Comparison of ENCODE assay signal across 24 mouse cellular contexts in the genomic region with DNA sequence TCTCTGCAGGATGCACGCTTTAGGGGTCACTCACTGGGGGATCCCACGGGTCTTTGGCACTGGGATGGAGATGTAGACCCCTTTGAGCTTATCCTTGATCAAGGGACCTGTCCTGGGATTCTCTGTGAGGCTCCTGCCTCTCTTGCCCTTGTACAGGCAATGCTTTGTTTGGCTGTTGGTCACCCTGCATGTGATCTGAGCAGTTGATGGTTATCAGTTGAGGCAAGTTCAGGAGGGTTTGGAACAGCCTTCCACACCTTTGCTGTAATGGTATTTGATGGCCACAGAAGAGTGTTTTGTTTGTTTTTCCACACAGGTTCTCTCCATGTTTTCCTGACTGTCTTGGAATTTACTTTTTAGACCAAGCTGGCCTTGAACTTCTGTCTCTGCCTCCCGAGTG. TPM values are rescaled to one million over a fixed set of nuclear protein-coding genes. Genes with fewer than 3 reads are reported as not detected.
DNase-seq lines count a peak whose midpoint lies in the region; ATAC-seq and TF ChIP-seq lines count a peak whose summit lies in the region.
"Had no signal": no experiment of that assay in that cellular context is flagged by ENCODE, and none has a peak within 500 bp of the region (broad histone marks: within the 10 kb centered on the region; RNA-seq: fewer than 3 reads in every experiment).

No protein-coding gene starts in this region.

- H3K4me2 ChIP-seq in heart, embryonic 13.5 days = no peak overlapping the region
- no peak overlapping the region for H3K4me2 ChIP-seq in heart, embryonic 12.5 days
- H3K4me2 ChIP-seq in liver, embryonic 13.5 days = no peak overlapping the region
- no peak overlapping the region for H3K4me2 ChIP-seq in liver, embryonic 12.5 days
- H3K4me2 ChIP-seq: embryonic facial prominence, embryonic 15.5 days; forebrain, embryonic 15.5 days; heart, embryonic 11.5 days; hindbrain, embryonic 14.5 days had no signal

- H3K9me3 ChIP-seq in heart, embryonic 13.5 days = no peaks in the 10 kb centered on the region
- H3K9me3 ChIP-seq in heart, embryonic 12.5 days (replicated peaks) = no peaks in the 10 kb centered on the region
- no peaks in the 10 kb centered on the region for H3K9me3 ChIP-seq in liver, embryonic 13.5 days (replicated peaks)
- no peaks in the 10 kb centered on the region for H3K9me3 ChIP-seq in liver, embryonic 12.5 days (replicated peaks)
- H3K9me3 ChIP-seq: embryonic facial prominence, embryonic 15.5 days; forebrain, embryonic 15.5 days had no signal

- no peak for ATAC-seq in heart, embryonic 13.5 days (ENCODE audit: extremely low read depth, insufficient number of reproducible peaks, low FRiP score, low TSS enrichment)
- no peak for ATAC-seq in heart, embryonic 12.5 days (ENCODE audit: insufficient number of reproducible peaks, low FRiP score)
- ATAC-seq in liver, embryonic 13.5 days (ENCODE audit: low read depth) = no peak
- no peak for ATAC-seq in liver, embryonic 12.5 days
- ATAC-seq: CD4-positive, CD25-positive, alpha-beta regulatory T cell, adult 4 months; forebrain, embryonic 15.5 days; hindbrain, postnatal 0 days; inflammation-experienced regulatory T-cells, adult 6 months had no signal

- no peak for TF ChIP-seq POLR2A in small intestine, adult 2 months (IDR thresholded peaks at IDR 0.05; ENCODE audit: low read depth, low read length)

- H3K4me3 ChIP-seq in heart, embryonic 13.5 days = no peak overlapping the region
- no peak overlapping the region for H3K4me3 ChIP-seq in heart, embryonic 12.5 days
- no peak overlapping the region for H3K4me3 ChIP-seq in liver, embryonic 13.5 days (replicated peaks)
- no peak overlapping the region for H3K4me3 ChIP-seq in liver, embryonic 12.5 days
- H3K4me3 ChIP-seq in small intestine, adult 2 months (ENCODE audit: low read depth, low read length) = no peak overlapping the region
- H3K4me3 ChIP-seq: embryonic facial prominence, embryonic 15.5 days; forebrain, embryonic 15.5 days had no signal

- WGBS in heart, embryonic 13.5 days = 74% methylated on average over 3 of the region's 3 CpGs
- 79% methylated on average over 3 of the region's 3 CpGs for WGBS in heart, embryonic 12.5 days
- 73% methylated on average over 3 of the region's 3 CpGs for WGBS in liver, embryonic 13.5 days (ENCODE audit: insufficient replicate concordance)
- 70% methylated on average over 3 of the region's 3 CpGs for WGBS in liver, embryonic 12.5 days (ENCODE audit: insufficient replicate concordance)
- WGBS in small intestine, adult 2 months = 57% methylated on average over 3 of the region's 3 CpGs

- DNase-seq in liver, embryonic 13.5 days = no peak
- peak; percentile 58 for DNase-seq in yolk sac, embryonic 10.5 days (ENCODE audit: low spot score)
- DNase-seq: cerebellum, adult 11-12 months; cerebellum, adult 8-10 months; cerebellum, postnatal 10 days; cerebellum, postnatal 36 days; embryo, embryonic 11 days; gastrocnemius, postnatal 14 days; heart, adult 11 months; heart, postnatal 14 days; heart, postnatal 4 days had no signal

- H3K4me1 ChIP-seq in heart, embryonic 13.5 days = peaks cover 81% of the 10 kb centered on the region
- H3K4me1 ChIP-seq in heart, embryonic 12.5 days (replicated peaks) = peaks cover 76% of the 10 kb centered on the region
- H3K4me1 ChIP-seq in liver, embryonic 13.5 days (replicated peaks) = peaks cover 72% of the 10 kb centered on the region
- H3K4me1 ChIP-seq in liver, embryonic 12.5 days = peaks cover 71% of the 10 kb centered on the region
- peaks cover 47% of the 10 kb centered on the region for H3K4me1 ChIP-seq in small intestine, adult 2 months (ENCODE audit: control insufficient read depth, insufficient read depth, insufficient read length, low read length)

- 0 out of 2 replicates have a peak overlapping the region, but pooled peaks have one; percentile 0 for H3K9ac ChIP-seq in heart, embryonic 13.5 days
- no peak overlapping the region for H3K9ac ChIP-seq in heart, embryonic 12.5 days
- no peak overlapping the region for H3K9ac ChIP-seq in liver, embryonic 13.5 days
- no peak overlapping the region for H3K9ac ChIP-seq in liver, embryonic 12.5 days
- H3K9ac ChIP-seq: embryonic facial prominence, embryonic 15.5 days; forebrain, embryonic 15.5 days; hindbrain, embryonic 14.5 days had no signal

- H3K27ac ChIP-seq in heart, embryonic 13.5 days (replicated peaks) = no peak overlapping the region
- no peak overlapping the region for H3K27ac ChIP-seq in heart, embryonic 12.5 days (ENCODE audit: poor library complexity, severe bottlenecking)
- H3K27ac ChIP-seq in liver, embryonic 13.5 days = peak overlapping the region; percentile 2; the same call in 1 of the 2 replicates
- H3K27ac ChIP-seq in liver, embryonic 12.5 days = no peak overlapping the region
- 0 out of 2 replicates have a peak overlapping the region, but pooled peaks have one; percentile 78 for H3K27ac ChIP-seq in small intestine, adult 2 months (ENCODE audit: insufficient read depth, low read depth, low read length)
- H3K27ac ChIP-seq: embryonic facial prominence, embryonic 15.5 days; forebrain, embryonic 15.5 days; hindbrain, embryonic 14.5 days; hindbrain, postnatal 0 days had no signal

- H3K27me3 ChIP-seq in heart, embryonic 13.5 days (replicated peaks) = no peaks in the 10 kb centered on the region
- no peaks in the 10 kb centered on the region for H3K27me3 ChIP-seq in heart, embryonic 12.5 days (replicated peaks)
- H3K27me3 ChIP-seq in liver, embryonic 13.5 days = no peaks in the 10 kb centered on the region
- no peaks in the 10 kb centered on the region for H3K27me3 ChIP-seq in liver, embryonic 12.5 days (replicated peaks)
- H3K27me3 ChIP-seq in small intestine, adult 2 months (ENCODE audit: control insufficient read depth, insufficient read depth, low read length) = no peaks in the 10 kb centered on the region
- H3K27me3 ChIP-seq: embryonic facial prominence, embryonic 15.5 days; forebrain, embryonic 15.5 days had no signal

- peaks cover 27% of the 10 kb centered on the region for H3K36me3 ChIP-seq in heart, embryonic 13.5 days
- H3K36me3 ChIP-seq in heart, embryonic 12.5 days = peaks cover 24% of the 10 kb centered on the region
- H3K36me3 ChIP-seq in liver, embryonic 13.5 days = peaks cover 34% of the 10 kb centered on the region
- peaks cover 44% of the 10 kb centered on the region for H3K36me3 ChIP-seq in liver, embryonic 12.5 days
- peaks cover 17% of the 10 kb centered on the region for H3K36me3 ChIP-seq in small intestine, adult 2 months (ENCODE audit: control insufficient read depth, insufficient read depth, low read length)

- no peak for TF ChIP-seq CTCF in small intestine, adult 2 months (IDR thresholded peaks at IDR 0.05; ENCODE audit: extremely low read depth, insufficient read length, insufficient replicate concordance, low read depth, low read length)

RNA-seq across cellular contexts. Expression of a gene that starts 6.8 kb away (rescaled TPM):
- 17.9 and 19.1 TPM in 2 replicates for polyA plus RNA-seq in heart, embryonic 13.5 days (2015; fragmentation: Nextera tagmentation; extraction: Ambion mirVana)
- polyA plus RNA-seq in heart, embryonic 12.5 days (2016; fragmentation: Nextera tagmentation; extraction: Ambion mirVana) = 25.7 and 30.9 TPM in 2 replicates
- 7.4 and 7.8 TPM in 2 replicates for polyA plus RNA-seq in liver, embryonic 13.5 days (2015; fragmentation: Nextera tagmentation; extraction: Ambion mirVana)
- polyA plus RNA-seq in liver, embryonic 12.5 days (2016; fragmentation: Nextera tagmentation; extraction: Ambion mirVana) = 15.7 TPM in 2 replicates
- polyA plus RNA-seq in small intestine, adult 2 months (2012; rRNA removed) = 57.6 and 83.7 TPM in 2 replicates

RNA-seq across cellular contexts. Expression of a gene that starts 19.8 kb away (rescaled TPM):
- 44.0 and 46.4 TPM in 2 replicates for polyA plus RNA-seq in heart, embryonic 13.5 days (2015; fragmentation: Nextera tagmentation; extraction: Ambion mirVana)
- polyA plus RNA-seq in heart, embryonic 12.5 days (2016; fragmentation: Nextera tagmentation; extraction: Ambion mirVana) = 56.5 and 58.9 TPM in 2 replicates
- 24.9 and 25.6 TPM in 2 replicates for polyA plus RNA-seq in liver, embryonic 13.5 days (2015; fragmentation: Nextera tagmentation; extraction: Ambion mirVana)
- polyA plus RNA-seq in liver, embryonic 12.5 days (2016; fragmentation: Nextera tagmentation; extraction: Ambion mirVana) = 36.5 and 38.2 TPM in 2 replicates
- 64.9 and 110 TPM in 2 replicates for polyA plus RNA-seq in small intestine, adult 2 months (2012; rRNA removed)

RNA-seq across cellular contexts. Expression of a gene that starts 36.2 kb away (rescaled TPM):
- 46.3 and 53.4 TPM in 2 replicates for polyA plus RNA-seq in heart, embryonic 13.5 days (2015; fragmentation: Nextera tagmentation; extraction: Ambion mirVana)
- 51.2 and 58.3 TPM in 2 replicates for polyA plus RNA-seq in heart, embryonic 12.5 days (2016; fragmentation: Nextera tagmentation; extraction: Ambion mirVana)
- 35.7 and 48.5 TPM in 2 replicates for polyA plus RNA-seq in liver, embryonic 13.5 days (2015; fragmentation: Nextera tagmentation; extraction: Ambion mirVana)
- 53.5 and 54.1 TPM in 2 replicates for polyA plus RNA-seq in liver, embryonic 12.5 days (2016; fragmentation: Nextera tagmentation; extraction: Ambion mirVana)
- polyA plus RNA-seq in small intestine, adult 2 months (2012; rRNA removed) = 23.0 and 40.2 TPM in 2 replicates

RNA-seq across cellular contexts. Expression of a gene that starts 36.6 kb away (rescaled TPM):
- polyA plus RNA-seq in heart, embryonic 13.5 days (2015; fragmentation: Nextera tagmentation; extraction: Ambion mirVana) = 79.6 and 86.5 TPM in 2 replicates
- polyA plus RNA-seq in heart, embryonic 12.5 days (2016; fragmentation: Nextera tagmentation; extraction: Ambion mirVana) = 82.4 and 83.2 TPM in 2 replicates
- 97.5 and 105 TPM in 2 replicates for polyA plus RNA-seq in liver, embryonic 13.5 days (2015; fragmentation: Nextera tagmentation; extraction: Ambion mirVana)
- 134 and 137 TPM in 2 replicates for polyA plus RNA-seq in liver, embryonic 12.5 days (2016; fragmentation: Nextera tagmentation; extraction: Ambion mirVana)
- 26.0 and 41.8 TPM in 2 replicates for polyA plus RNA-seq in small intestine, adult 2 months (2012; rRNA removed)

RNA-seq across cellular contexts. Expression of a gene that starts 43.2 kb away (rescaled TPM):
- 0.11 TPM in 1 of 2 replicates, not detected in the other for polyA plus RNA-seq in heart, embryonic 13.5 days (2015; fragmentation: Nextera tagmentation; extraction: Ambion mirVana)
- polyA plus RNA-seq in heart, embryonic 12.5 days (2016; fragmentation: Nextera tagmentation; extraction: Ambion mirVana) = 0.14 and 0.23 TPM in 2 replicates
- not detected in 2 replicates for polyA plus RNA-seq in liver, embryonic 13.5 days (2015; fragmentation: Nextera tagmentation; extraction: Ambion mirVana)
- 0.07 TPM in 1 of 2 replicates, not detected in the other for polyA plus RNA-seq in liver, embryonic 12.5 days (2016; fragmentation: Nextera tagmentation; extraction: Ambion mirVana)
- polyA plus RNA-seq in small intestine, adult 2 months (2012; rRNA removed) = 0.87 and 0.95 TPM in 2 replicates
- polyA plus RNA-seq: CD4-positive, CD25-positive, alpha-beta regulatory T cell, adult 4 months; embryonic facial prominence, embryonic 11.5 days; hindbrain, embryonic 11.5 days; hindbrain, embryonic 14.5 days; hindbrain, postnatal 0 days; inflammation-experienced regulatory T-cells, adult 6 months had no signal

Comparison
In these comparisons a context has a peak if more than half of its experiments do, and no peak if none do; other contexts are left out.
1. H3K27ac ChIP-seq: peak in liver, embryonic 13.5 days (single experiment) and small intestine, adult 2 months (single experiment); none in heart, embryonic 13.5 days (single experiment), heart, embryonic 12.5 days (single experiment) and liver, embryonic 12.5 days (single experiment).